8 mouse cellular contexts compared by ENCODE assay signal in genomic region chr7:143685359-143686067, GRCm38 (mm10). TPM values are rescaled to one million over a fixed set of nuclear protein-coding genes. Genes with fewer than 3 reads are reported as not detected.
A peak's percentile ranks its signal among the peaks of the same experiment; 100 is the strongest.
DNase-seq lines count a peak whose midpoint lies in the region; ATAC-seq lines count a peak whose summit lies in the region.

TSS of gene Tnfrsf23 (minus strand) at chr7:143685872.

- DNase-seq in ES-CJ7 (ENCODE audit: low read depth, low spot score): peak; percentile 71
- peak; percentile 73 for DNase-seq in hindbrain, embryonic 11.5 days (ENCODE audit: low spot score)
- DNase-seq in layer of hippocampus, adult 9-11 months: peak; percentile 83
- peak; percentile 31 for DNase-seq in ovary, postnatal 14 days (ENCODE audit: low spot score)
- peak; percentile 65 for DNase-seq in thymus, postnatal 14 days

- no peaks in the 10 kb centered on the region for H3K27me3 ChIP-seq in hindbrain, embryonic 11.5 days (ENCODE audit: control insufficient read depth, insufficient read depth, low read length)
- H3K27me3 ChIP-seq in lung, embryonic 16.5 days (ENCODE audit: control insufficient read depth, insufficient read depth, low read depth, low read length): no peaks in the 10 kb centered on the region

- H3K4me2 ChIP-seq in hindbrain, embryonic 11.5 days (replicated peaks; ENCODE audit: low read depth, low read length): peak within 1 kb of the TSS; percentile 74
- H3K4me2 ChIP-seq in lung, embryonic 16.5 days (ENCODE audit: low read depth, low read length): peak within 1 kb of the TSS; percentile 79

- ATAC-seq in frontal cortex, adult (ENCODE audit: low TSS enrichment): peak; percentile 99
- peak; percentile 78; the same call in 1 of the 2 replicates for ATAC-seq in hindbrain, embryonic 11.5 days (ENCODE audit: low FRiP score)
- peak; percentile 96 for ATAC-seq in lung, embryonic 16.5 days (ENCODE audit: low read depth)

- 4% methylated on average over 35 of the region's 35 CpGs for WGBS in hindbrain, embryonic 11.5 days
- under 1% methylated on average over 35 of the region's 35 CpGs for WGBS in lung, embryonic 16.5 days

- H3K4me3 ChIP-seq in brown adipose tissue, adult 24 weeks (ENCODE audit: insufficient read depth, low read depth, low read length): peak within 1 kb of the TSS; percentile 71
- peak within 1 kb of the TSS; percentile 32 for H3K4me3 ChIP-seq in hindbrain, embryonic 11.5 days (ENCODE audit: low read depth, low read length)
- H3K4me3 ChIP-seq in lung, embryonic 16.5 days (ENCODE audit: low read length): peak within 1 kb of the TSS; percentile 52

- no peaks in the 10 kb centered on the region for H3K9me3 ChIP-seq in hindbrain, embryonic 11.5 days (ENCODE audit: control insufficient read depth, low read length)
- H3K9me3 ChIP-seq in lung, embryonic 16.5 days (ENCODE audit: control insufficient read depth, low read length): no peaks in the 10 kb centered on the region

- no peaks in the 10 kb centered on the region for H3K4me1 ChIP-seq in brown adipose tissue, adult 24 weeks (ENCODE audit: control insufficient read depth, insufficient read depth, insufficient read length, low read length)
- H3K4me1 ChIP-seq in hindbrain, embryonic 11.5 days (replicated peaks; ENCODE audit: control insufficient read depth, insufficient read depth, low read length): no peaks in the 10 kb centered on the region
- no peaks in the 10 kb centered on the region for H3K4me1 ChIP-seq in lung, embryonic 16.5 days (replicated peaks; ENCODE audit: control insufficient read depth, insufficient read depth, low read length)

- H3K36me3 ChIP-seq in hindbrain, embryonic 11.5 days (ENCODE audit: control insufficient read depth, insufficient read depth, low read length): no peaks in the 10 kb centered on the region
- peaks cover 9% of the 10 kb centered on the region; the same call in 1 of the 2 replicates for H3K36me3 ChIP-seq in lung, embryonic 16.5 days (ENCODE audit: control insufficient read depth, insufficient read depth, low read length)

- H3K27ac ChIP-seq in brown adipose tissue, adult 24 weeks (replicated peaks; ENCODE audit: low read depth, low read length): no peak within 1 kb of the TSS
- no peak within 1 kb of the TSS for H3K27ac ChIP-seq in hindbrain, embryonic 11.5 days (ENCODE audit: low read depth, low read length)
- H3K27ac ChIP-seq in lung, embryonic 16.5 days (ENCODE audit: low read length): no peak within 1 kb of the TSS

- no peak within 1 kb of the TSS for H3K9ac ChIP-seq in hindbrain, embryonic 11.5 days (ENCODE audit: low read depth, low read length)
- H3K9ac ChIP-seq in lung, embryonic 16.5 days (ENCODE audit: low read length): peak within 1 kb of the TSS; percentile 48

RNA-seq across cellular contexts. Expression of gene Tnfrsf23, which starts in this region (rescaled TPM):
- 3.4 and 8.6 TPM in 2 replicates for polyA plus RNA-seq in brown adipose tissue, adult 24 weeks (2012; ENCODE audit: insufficient read depth, insufficient read length, missing spikeins)
- polyA plus RNA-seq in hindbrain, embryonic 11.5 days (2014; fragmentation: Nextera tagmentation; extraction: Ambion mirVana): 0.40 and 0.49 TPM in 2 replicates
- polyA plus RNA-seq in lung, embryonic 16.5 days (2015; fragmentation: Nextera tagmentation; extraction: Ambion mirVana): 1.5 and 1.9 TPM in 2 replicates

Comparison
In these comparisons a context has a peak if more than half of its experiments do, and no peak if none do; other contexts are left out.
1. Peak in DNase-seq, ATAC-seq, H3K4me3 ChIP-seq and H3K4me2 ChIP-seq in hindbrain, embryonic 11.5 days; RNA of the gene not detected or under 1 TPM.
2. DNase-seq: peak in every context shown above with its lines; median percentile 83 in layer of hippocampus, adult 9-11 months; 73 in hindbrain, embryonic 11.5 days; 71 in ES-CJ7; 65 in thymus, postnatal 14 days; 31 in ovary, postnatal 14 days.